Mouse (Mus musculus) midbrain, postnatal 0 days (tissue): Measurements from ENCODE around the gene Bcar3. TPM values are rescaled to one million over a fixed set of nuclear protein-coding genes. Genes with fewer than 3 reads are reported as not detected.

Experiments
- ATAC-seq: fragments of 200-750 bp; cut with Nextera tagmentation; 2 replicates; pipeline ENCODE4 v1.8.0; 2017; ENCODE audit warnings: moderate number of reproducible peaks, mild to moderate bottlenecking, moderate TSS enrichment, moderate library complexity; ENCODE audit not compliant: low FRiP score
- DNase-seq: peaks from one replicate; pipeline ENCODE4 v3.0.0-alpha.2; 2015; ENCODE audit warnings: low spot score
- H3K27ac ChIP-seq: fragments of 300-500 bp; sonication (generic); 2 replicates; pipeline ENCODE4 v1.5.1; 2014; ENCODE audit warnings: low read depth, mild to moderate bottlenecking, low read length, mixed read lengths
- H3K27me3 ChIP-seq: fragments of 300-500 bp; sonication (generic); 2 replicates; pipeline ENCODE4 v1.6.1; 2014; ENCODE audit warnings: low read length, control low read depth, mixed read lengths; ENCODE audit not compliant: insufficient read depth
- H3K36me3 ChIP-seq: fragments of 300-500 bp; sonication (generic); 2 replicates; pipeline ENCODE4 v1.6.1; 2014; ENCODE audit warnings: low read length, control low read depth, mixed read lengths; ENCODE audit not compliant: insufficient read depth
- H3K4me1 ChIP-seq: fragments of 300-500 bp; sonication (generic); 2 replicates; pipeline ENCODE4 v1.6.1; 2014; ENCODE audit warnings: mild to moderate bottlenecking, control low read depth, antibody characterized with exemption, low read length, mixed read lengths; ENCODE audit not compliant: insufficient read depth
- H3K4me2 ChIP-seq: fragments of 300-500 bp; sonication (generic); 2 replicates; pipeline ENCODE4 v1.6.1; 2014; ENCODE audit warnings: low read depth, mild to moderate bottlenecking, low read length, mixed read lengths; ENCODE audit not compliant: poor library complexity, severe bottlenecking
- H3K4me3 ChIP-seq: fragments of 300-500 bp; sonication (generic); 2 replicates; pipeline ENCODE4 v1.5.1; 2014; ENCODE audit warnings: low read depth, mild to moderate bottlenecking, low read length, moderate library complexity
- H3K9ac ChIP-seq: fragments of 300-500 bp; sonication (generic); replicated peaks from 2 replicates; pipeline ENCODE4 v1.6.1; 2014; ENCODE audit warnings: mild to moderate bottlenecking, low read length, moderate library complexity, mixed read lengths; ENCODE audit not compliant: poor library complexity, severe bottlenecking
- H3K9me3 ChIP-seq: fragments of 300-500 bp; sonication (generic); 2 replicates; pipeline ENCODE4 v1.6.1; 2016; ENCODE audit warnings: low read length, control low read depth
- CTCF ChIP-seq: IDR thresholded peaks from 2 replicates; pipeline ENCODE4 v1.5.1; 2016; ENCODE audit warnings: antibody characterized with exemption, mild to moderate bottlenecking
- WGBS: fragments of 180-500 bp; shearing (Covaris S2); extraction: QIAGEN DNeasy Blood & Tissue Kit; methylation state at CpG from one replicate; pipeline ENCODE4 v1.1.7; 2014; 5-methylcytosine and 5-hydroxymethylcytosine counted together
- polyA plus RNA-seq: library from polyadenylated mRNA; unstranded; fragments of >200 nt; fragmentation: Nextera tagmentation; extraction: Ambion mirVana; gene quantifications from 2 replicates; pipeline ENCODE4 v1.2.1, GENCODE M21; 2015
- total RNA-seq: library from RNA; depleted of rRNA; stranded (reverse); fragments of >200 nt; gene quantifications from 2 replicates; pipeline ENCODE4 v1.2.3, GENCODE M21; 2014

Gene Bcar3
- total and polyA plus RNA-seq, 2 experiments from 2014 or later: 6.0 to 27.2 TPM

DNA sequence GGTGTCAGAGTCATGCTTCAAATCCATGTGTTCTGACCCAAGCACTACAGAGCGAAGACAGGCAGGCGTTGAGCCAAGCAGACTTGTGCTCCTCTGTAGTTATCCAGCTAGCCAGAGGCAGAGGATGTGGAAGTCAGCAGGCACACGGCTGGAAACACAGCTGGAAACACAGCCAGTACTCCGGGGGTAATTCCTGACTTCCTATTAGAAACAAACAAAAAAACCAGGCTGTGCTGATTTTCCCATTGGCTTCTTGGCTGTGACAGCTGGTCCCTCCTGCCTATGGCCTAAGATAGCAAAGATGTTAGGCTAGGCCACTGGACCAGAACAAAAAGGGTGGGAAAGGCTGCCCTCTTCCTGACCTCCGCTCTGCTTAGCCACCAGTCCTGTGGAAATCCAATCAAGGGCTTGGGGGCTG lies 66.8 kb downstream of the Bcar3 start:
- Histone ChIP-seq H3K4me1 (peaks cover 4% of the 10 kb centered on the region; the same call in 1 of the 2 replicates), H3K4me3 (no peak overlapping the region), H3K27me3 (no peaks in the 10 kb centered on the region), H3K4me2 (no peak overlapping the region), H3K27ac (no peak overlapping the region), H3K9me3 (no peaks in the 10 kb centered on the region), H3K9ac (no peak overlapping the region), H3K36me3 (no peaks in the 10 kb centered on the region)
- WGBS: 27% methylated on average over 5 of the region's 5 CpGs
- no peak for TF ChIP-seq CTCF
- ATAC-seq (no peak), DNase-seq (no peak)

DNA sequence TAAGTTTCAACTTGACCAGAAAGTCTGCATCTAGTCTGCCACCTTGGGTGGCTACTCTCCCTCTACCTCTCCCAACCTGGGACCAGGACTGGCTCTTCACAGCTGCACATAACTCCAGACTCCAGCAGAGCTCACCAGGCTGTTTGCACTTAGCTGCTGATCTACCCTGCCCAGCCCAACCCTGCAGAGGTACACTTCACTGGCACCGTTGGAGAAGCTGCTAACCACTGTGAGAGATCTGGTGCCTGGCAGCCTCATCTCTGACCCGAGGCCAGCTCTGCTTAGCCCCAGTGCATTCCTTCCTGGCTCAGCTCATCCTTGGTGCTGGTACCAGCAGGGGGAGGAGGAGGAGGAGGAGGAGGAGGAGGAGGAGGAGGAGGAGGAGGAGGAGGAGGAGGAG lies 68.8 kb downstream of the Bcar3 start:
- DNase-seq: no peak
- Histone ChIP-seq H3K4me1 (peaks cover 4% of the 10 kb centered on the region; the same call in 1 of the 2 replicates), H3K4me2 (no peak overlapping the region), H3K4me3 (no peak overlapping the region), H3K9ac (no peak overlapping the region), H3K27me3 (no peaks in the 10 kb centered on the region), H3K9me3 (no peaks in the 10 kb centered on the region), H3K27ac (no peak overlapping the region), H3K36me3 (no peaks in the 10 kb centered on the region)
- 49% methylated on average over 2 of the region's 2 CpGs for WGBS
- no peak for TF ChIP-seq CTCF
- ATAC-seq: no peak

DNA sequence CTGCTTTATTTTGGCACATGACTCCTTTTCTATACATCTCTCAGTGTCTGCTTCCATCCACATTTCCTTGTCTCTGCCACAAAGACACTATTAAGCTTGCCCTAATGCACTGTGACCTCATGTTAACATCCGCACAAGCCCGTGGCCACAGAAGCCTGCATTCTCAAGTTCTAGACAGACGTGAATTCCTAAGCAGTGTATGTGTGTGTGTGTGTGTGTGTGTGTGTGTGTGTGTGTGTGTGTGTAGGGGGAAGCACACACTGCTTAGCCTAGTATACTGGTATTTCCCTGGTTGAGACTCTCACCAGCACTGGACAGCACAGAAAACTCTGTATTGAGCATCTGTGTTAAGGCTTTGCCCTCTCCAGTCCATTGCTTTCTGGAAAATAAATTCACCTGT lies 70.6 kb downstream of the Bcar3 start:
- no peak for ATAC-seq
- no peaks in the 10 kb centered on the region for H3K9me3 ChIP-seq
- no peak for DNase-seq
- no peak overlapping the region for H3K4me2 ChIP-seq
- no peak for TF ChIP-seq CTCF
- H3K27ac ChIP-seq: no peak overlapping the region
- H3K27me3 ChIP-seq: no peaks in the 10 kb centered on the region
- no peaks in the 10 kb centered on the region for H3K36me3 ChIP-seq
- WGBS: 40% methylated on average over 3 of the region's 3 CpGs
- H3K9ac ChIP-seq: no peak overlapping the region
- H3K4me3 ChIP-seq: no peak overlapping the region
- peaks cover 4% of the 10 kb centered on the region; the same call in 1 of the 2 replicates for H3K4me1 ChIP-seq

DNA sequence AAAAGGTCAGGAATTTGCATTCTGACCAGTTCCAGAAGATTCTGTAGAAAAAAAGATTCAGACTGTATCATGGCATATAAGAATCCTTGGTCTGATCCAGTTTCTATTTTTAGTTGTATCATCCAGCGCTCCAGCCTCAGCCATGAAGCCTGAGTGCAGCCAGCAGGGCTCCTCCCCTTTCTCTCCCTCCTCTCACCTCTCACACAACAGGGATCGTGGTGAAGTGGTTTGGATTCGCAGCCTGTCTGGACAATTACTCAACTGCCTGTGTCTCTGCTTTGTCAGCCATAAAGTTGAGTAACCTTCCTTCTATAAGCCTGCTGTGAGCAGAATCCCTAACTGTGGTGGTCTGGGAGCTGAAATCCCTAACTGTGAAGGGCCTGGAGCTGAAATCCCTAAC lies 71.4 kb downstream of the Bcar3 start:
- peak; percentile 39 for DNase-seq
- H3K27me3 ChIP-seq: no peaks in the 10 kb centered on the region
- 5% methylated on average over 3 of the region's 3 CpGs for WGBS
- no peak overlapping the region for H3K4me2 ChIP-seq
- no peaks in the 10 kb centered on the region for H3K9me3 ChIP-seq
- H3K27ac ChIP-seq: 0 out of 2 replicates have a peak overlapping the region, but pooled peaks have one; percentile 26
- TF ChIP-seq CTCF: no peak
- no peak overlapping the region for H3K9ac ChIP-seq
- H3K36me3 ChIP-seq: no peaks in the 10 kb centered on the region
- no peak overlapping the region for H3K4me3 ChIP-seq
- ATAC-seq: peak; percentile 45; the same call in 1 of the 2 replicates
- H3K4me1 ChIP-seq: peaks cover 4% of the 10 kb centered on the region; the same call in 1 of the 2 replicates

DNA sequence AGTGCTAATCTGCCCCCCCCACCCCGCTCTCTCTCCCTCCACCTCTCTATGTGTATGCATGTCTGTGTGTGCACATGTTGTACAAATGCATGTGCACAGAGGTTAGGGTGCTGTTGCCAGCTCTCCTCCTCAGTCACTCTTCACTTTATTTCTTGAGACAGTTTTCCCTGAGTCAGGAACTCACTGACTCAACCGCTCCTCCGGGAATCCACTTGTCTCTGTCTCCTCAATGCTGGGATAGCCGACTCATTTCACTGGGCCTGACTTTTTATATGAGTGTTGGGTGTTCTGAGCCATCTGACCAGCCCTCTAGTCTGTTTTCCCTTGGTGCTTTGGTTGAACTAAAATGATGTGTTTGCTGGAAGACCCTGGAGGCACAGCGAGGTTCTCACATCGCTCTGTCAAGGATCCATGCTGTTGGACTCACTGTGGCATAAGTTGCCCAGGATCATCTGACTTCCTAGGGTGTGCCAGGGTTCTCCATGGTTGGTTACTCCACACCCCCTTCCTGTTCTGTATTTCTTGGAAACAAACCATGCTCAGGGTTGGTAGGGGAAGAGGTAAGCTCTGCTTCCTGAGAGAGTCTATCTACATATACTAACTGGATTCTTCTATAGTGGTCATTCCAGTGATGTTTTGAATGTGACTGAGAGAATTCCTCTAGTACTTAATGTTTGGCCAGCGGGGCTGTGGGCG lies 77.9 kb downstream of the Bcar3 start:
- Histone ChIP-seq H3K36me3 (no peaks in the 10 kb centered on the region), H3K9me3 (no peaks in the 10 kb centered on the region), H3K27ac (no peak overlapping the region), H3K4me1 (no peaks in the 10 kb centered on the region), H3K27me3 (no peaks in the 10 kb centered on the region), H3K4me3 (no peak overlapping the region), H3K4me2 (no peak overlapping the region), H3K9ac (no peak overlapping the region)
- 90% methylated on average over 8 of the region's 8 CpGs for WGBS
- no peak for TF ChIP-seq CTCF
- DNase-seq (no peak), ATAC-seq (no peak)

DNA sequence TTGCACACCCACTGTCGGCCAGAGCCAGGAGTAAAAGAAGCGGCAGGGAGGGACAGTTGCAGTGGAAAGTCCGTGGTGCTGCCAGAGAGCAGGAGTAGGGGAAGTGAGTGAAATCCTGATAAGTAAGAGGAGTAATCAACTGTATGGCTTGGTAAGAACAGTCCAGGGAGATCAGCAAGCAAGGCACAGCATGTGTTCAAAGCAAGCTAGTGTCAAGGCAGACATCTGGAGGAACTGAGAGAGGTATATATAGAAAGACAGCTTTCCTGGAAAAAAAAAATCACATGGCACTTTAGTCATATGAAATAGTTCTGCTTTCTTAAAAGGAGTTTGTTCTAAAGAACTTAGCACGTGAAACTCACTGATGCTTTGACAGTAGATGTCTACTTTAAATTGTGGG lies 78.7 kb downstream of the Bcar3 start:
- Histone ChIP-seq H3K4me3 (no peak overlapping the region), H3K4me1 (0 out of 2 replicates have a peak, but pooled peaks cover 5% of the 10 kb centered on the region), H3K27ac (no peak overlapping the region), H3K27me3 (no peaks in the 10 kb centered on the region), H3K9me3 (no peaks in the 10 kb centered on the region), H3K9ac (no peak overlapping the region), H3K36me3 (no peaks in the 10 kb centered on the region), H3K4me2 (no peak overlapping the region)
- TF ChIP-seq CTCF: no peak
- WGBS: 78% methylated on average over 4 of the region's 4 CpGs
- no peak for ATAC-seq
- DNase-seq: no peak
